Mouse (Mus musculus) stomach, embryonic 14.5 days (tissue): ENCODE results near the gene Tmem72. TPM values are rescaled to one million over a fixed set of nuclear protein-coding genes. Genes with fewer than 3 reads are reported as not detected.

Experiments
- ATAC-seq: fragments of 200-750 bp; cut with Nextera tagmentation; 2 replicates; pipeline ENCODE4 v1.8.0; 2017; ENCODE audit warnings: low read depth, moderate TSS enrichment; ENCODE audit not compliant: insufficient number of reproducible peaks, insufficient read depth, low FRiP score
- H3K27ac ChIP-seq: fragments of 300-500 bp; sonication (generic); 2 replicates; pipeline ENCODE4 v1.5.1; 2014; ENCODE audit warnings: mild to moderate bottlenecking, low read length, moderate library complexity, mixed read lengths
- H3K27me3 ChIP-seq: fragments of 300-500 bp; sonication (generic); 2 replicates; pipeline ENCODE4 v1.6.1; 2014; ENCODE audit warnings: low read length, control low read depth, mixed read lengths; ENCODE audit not compliant: control insufficient read depth, insufficient read depth
- H3K36me3 ChIP-seq: fragments of 300-500 bp; sonication (generic); 2 replicates; pipeline ENCODE4 v1.6.1; 2014; ENCODE audit warnings: mild to moderate bottlenecking, control low read depth, low read length, moderate library complexity, mixed read lengths; ENCODE audit not compliant: control insufficient read depth, insufficient read depth
- H3K4me1 ChIP-seq: fragments of 300-500 bp; sonication (generic); 2 replicates; pipeline ENCODE4 v1.6.1; 2014; ENCODE audit warnings: low read length, control low read depth, mixed read lengths; ENCODE audit not compliant: control insufficient read depth, insufficient read depth
- H3K4me2 ChIP-seq: fragments of 300-500 bp; sonication (generic); replicated peaks from 2 replicates; pipeline ENCODE4 v1.6.1; 2014; ENCODE audit warnings: low read depth, low read length, control low read depth
- H3K4me3 ChIP-seq: fragments of 300-500 bp; sonication (generic); 2 replicates; pipeline ENCODE4 v1.5.1; 2014; ENCODE audit warnings: low read depth, low read length, control low read depth
- H3K9ac ChIP-seq: fragments of 300-500 bp; sonication (generic); replicated peaks from 2 replicates; pipeline ENCODE4 v1.6.1; 2014; ENCODE audit warnings: low read depth, mild to moderate bottlenecking, control low read depth, low read length, moderate library complexity, mixed read lengths
- H3K9me3 ChIP-seq: fragments of 300-500 bp; sonication (generic); 2 replicates; pipeline ENCODE4 v1.6.1; 2016; ENCODE audit warnings: low read depth, low read length, control low read depth; ENCODE audit not compliant: control insufficient read depth
- WGBS: fragments of 180-500 bp; shearing (Covaris S2); extraction: QIAGEN DNeasy Blood & Tissue Kit; methylation state at CpG from one replicate; pipeline ENCODE4 v1.1.7; 2014; 5-methylcytosine and 5-hydroxymethylcytosine counted together
- polyA plus RNA-seq: library from polyadenylated mRNA; unstranded; fragments of >200 nt; fragmentation: Nextera tagmentation; extraction: Ambion mirVana; gene quantifications from 2 replicates; pipeline ENCODE4 v1.2.1, GENCODE M21; 2014

Tmem72 gene
- polyA plus RNA-seq, 1 experiment from 2014 or later: 0.06 TPM

- ATAC-seq: no peak
- Histone ChIP-seq H3K4me2 (no peak overlapping the region), H3K27ac (no peak overlapping the region), H3K4me1 (peaks cover 8% of the 10 kb centered on the region; the same call in 1 of the 2 replicates), H3K27me3 (no peaks in the 10 kb centered on the region), H3K4me3 (no peak overlapping the region), H3K9me3 (no peaks in the 10 kb centered on the region), H3K9ac (no peak overlapping the region), H3K36me3 (no peaks in the 10 kb centered on the region)
- WGBS: 79% methylated on average over 3 of the region's 3 CpGs
Measured at GRCm38 (mm10) chr6:116667382-116667781, 49.3 kb downstream of the Tmem72 start.

GRCm38 (mm10) chr6:116666892-116667291, 49.8 kb downstream of the Tmem72 start:
- no peak overlapping the region for H3K27ac ChIP-seq
- H3K9me3 ChIP-seq: no peaks in the 10 kb centered on the region
- H3K27me3 ChIP-seq: no peaks in the 10 kb centered on the region
- no peak overlapping the region for H3K4me2 ChIP-seq
- H3K4me1 ChIP-seq: peaks cover 8% of the 10 kb centered on the region; the same call in 1 of the 2 replicates
- no peak overlapping the region for H3K9ac ChIP-seq
- H3K36me3 ChIP-seq: no peaks in the 10 kb centered on the region
- no peak for ATAC-seq
- 67% methylated on average over 3 of the region's 3 CpGs for WGBS
- no peak overlapping the region for H3K4me3 ChIP-seq

- no peaks in the 10 kb centered on the region for H3K36me3 ChIP-seq
- no peaks in the 10 kb centered on the region for H3K27me3 ChIP-seq
- no peaks in the 10 kb centered on the region for H3K9me3 ChIP-seq
- H3K4me2 ChIP-seq: no peak overlapping the region
- no peak overlapping the region for H3K27ac ChIP-seq
- ATAC-seq: no peak
- WGBS: 83% methylated on average over 12 of the region's 12 CpGs
- no peak overlapping the region for H3K4me3 ChIP-seq
- peaks cover 6% of the 10 kb centered on the region; the same call in 1 of the 2 replicates for H3K4me1 ChIP-seq
- no peak overlapping the region for H3K9ac ChIP-seq
Measured at GRCm38 (mm10) chr6:116666085-116666750, 50.5 kb downstream of the Tmem72 start.

- WGBS: 70% methylated on average over 3 of the region's 3 CpGs
Measured at GRCm38 (mm10) chr6:116664830-116665229, 51.9 kb downstream of the Tmem72 start.

GRCm38 (mm10) chr6:116664031-116664430, 52.7 kb downstream of the Tmem72 start:
- H3K27ac ChIP-seq: no peak overlapping the region
- no peak overlapping the region for H3K9ac ChIP-seq
- H3K36me3 ChIP-seq: no peaks in the 10 kb centered on the region
- H3K9me3 ChIP-seq: no peaks in the 10 kb centered on the region
- no peaks in the 10 kb centered on the region for H3K4me1 ChIP-seq
- whole genome bisulfite sequencing: 75% methylated on average over 6 of the region's 6 CpGs
- no peak overlapping the region for H3K4me3 ChIP-seq
- H3K27me3 ChIP-seq: no peaks in the 10 kb centered on the region
- ATAC-seq: no peak
- no peak overlapping the region for H3K4me2 ChIP-seq

More at GRCm38 (mm10) chr6:116664830-116665229, 51.9 kb downstream of the Tmem72 start:
- H3K36me3 ChIP-seq: no peaks in the 10 kb centered on the region
- no peak overlapping the region for H3K4me2 ChIP-seq
- no peak for ATAC-seq
- H3K9ac ChIP-seq: no peak overlapping the region
- H3K27me3 ChIP-seq: no peaks in the 10 kb centered on the region
- H3K4me1 ChIP-seq: no peaks in the 10 kb centered on the region
- H3K9me3 ChIP-seq: no peaks in the 10 kb centered on the region
- H3K4me3 ChIP-seq: no peak overlapping the region
- H3K27ac ChIP-seq: no peak overlapping the region

- H3K27ac ChIP-seq: no peak overlapping the region
- no peaks in the 10 kb centered on the region for H3K36me3 ChIP-seq
- no peaks in the 10 kb centered on the region for H3K27me3 ChIP-seq
- H3K4me3 ChIP-seq: no peak overlapping the region
- H3K9ac ChIP-seq: no peak overlapping the region
- no peaks in the 10 kb centered on the region for H3K9me3 ChIP-seq
- H3K4me2 ChIP-seq: no peak overlapping the region
- 80% methylated on average over 2 of the region's 2 CpGs for WGBS
- no peak for ATAC-seq
- no peaks in the 10 kb centered on the region for H3K4me1 ChIP-seq
Measured at GRCm38 (mm10) chr6:116663364-116663763, 53.3 kb downstream of the Tmem72 start.

- ATAC-seq: no peak; the same call in 1 of the 2 replicates
- Histone ChIP-seq H3K27ac (no peak overlapping the region), H3K9ac (no peak overlapping the region), H3K36me3 (no peaks in the 10 kb centered on the region), H3K9me3 (no peaks in the 10 kb centered on the region), H3K4me3 (no peak overlapping the region), H3K4me1 (peaks cover 15% of the 10 kb centered on the region), H3K27me3 (no peaks in the 10 kb centered on the region), H3K4me2 (no peak overlapping the region)
- 62% methylated on average over 9 of the region's 9 CpGs for WGBS
Measured at GRCm38 (mm10) chr6:116653684-116654454, 62.8 kb downstream of the Tmem72 start.

GRCm38 (mm10) chr6:116653191-116653590, 63.5 kb downstream of the Tmem72 start:
- Histone ChIP-seq H3K4me2 (no peak overlapping the region), H3K9me3 (no peaks in the 10 kb centered on the region), H3K4me1 (peaks cover 15% of the 10 kb centered on the region), H3K9ac (no peak overlapping the region), H3K4me3 (no peak overlapping the region), H3K36me3 (no peaks in the 10 kb centered on the region), H3K27me3 (no peaks in the 10 kb centered on the region), H3K27ac (no peak overlapping the region)
- no peak for ATAC-seq
- 74% methylated on average over 3 of the region's 3 CpGs for WGBS
